Mouse (Mus musculus): ENCODE measurements around the gene Zfp384. TPM values are rescaled to one million over a fixed set of nuclear protein-coding genes. Genes with fewer than 3 reads are reported as not detected.
A peak's percentile ranks its signal among the peaks of the same experiment; 100 is the strongest.
"Not testable (repeated sequence)": the region's sequence is repeated elsewhere in the genome, so short reads cannot be mapped to it uniquely, and the experiment has no call there.

Gene Zfp384
- total RNA-seq, 2 experiments from 2014 or later, result 56.0 to 56.1 TPM

GRCm38 (mm10) chr6:125009181-125010073 is 482 bp downstream of the Zfp384 start:
- peak; percentile 68 to 74 for DNase-seq (ENCODE audit: low spot score in 2 of 2)

- DNase-seq (ENCODE audit: low spot score in 2 of 2), result no peak
Observed at GRCm38 (mm10) chr6:125017682-125018081, 8.7 kb downstream of the Zfp384 start.

GRCm38 (mm10) chr6:125030532-125030931 is 21.6 kb downstream of the Zfp384 start:
- peak; percentile 46 to 62 for DNase-seq (ENCODE audit: low spot score in 2 of 2)

DNA sequence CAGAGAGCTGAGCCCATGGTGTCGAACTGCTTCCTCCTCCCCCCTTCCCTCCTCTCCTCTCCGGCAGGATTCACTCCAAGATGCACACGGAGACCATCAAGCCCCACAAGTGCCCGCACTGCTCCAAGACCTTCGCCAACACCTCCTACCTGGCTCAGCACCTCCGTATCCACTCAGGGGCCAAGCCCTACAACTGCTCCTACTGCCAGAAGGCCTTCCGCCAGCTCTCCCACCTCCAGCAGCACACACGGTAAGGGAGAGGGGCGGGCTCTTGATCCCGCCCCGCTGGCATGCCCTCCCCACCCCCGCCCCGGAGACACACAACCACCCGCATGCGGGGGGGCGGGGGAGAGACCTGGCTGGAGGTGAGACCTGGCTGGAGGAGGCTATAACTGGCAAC is 22.7 kb downstream of the Zfp384 start:
- DNase-seq (ENCODE audit: low spot score in 2 of 2), result no peak

DNA sequence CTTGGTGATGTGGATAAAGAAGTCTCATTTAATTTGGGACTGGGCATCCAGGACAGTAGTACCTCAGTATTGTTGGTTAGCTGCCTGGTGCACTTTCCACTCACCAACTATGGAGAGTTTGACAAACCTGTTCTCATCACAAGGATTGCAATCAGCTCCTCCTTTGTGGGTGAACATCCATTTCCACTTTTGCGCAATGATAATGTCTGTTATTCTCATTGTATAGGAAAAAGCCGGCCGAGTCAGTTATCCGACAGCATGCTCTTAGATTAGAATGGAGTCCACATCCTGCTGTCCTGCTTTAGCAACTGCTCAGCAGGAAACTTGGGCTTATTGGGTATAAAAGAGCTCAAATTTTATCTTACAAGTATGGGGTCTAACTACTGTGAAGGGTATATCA is 29.7 kb downstream of the Zfp384 start:
- DNase-seq (ENCODE audit: low spot score in 2 of 2), result no peak

- no peak for DNase-seq (ENCODE audit: low spot score in 2 of 2)
Observed at GRCm38 (mm10) chr6:125039131-125039530, 30.2 kb downstream of the Zfp384 start.

DNA sequence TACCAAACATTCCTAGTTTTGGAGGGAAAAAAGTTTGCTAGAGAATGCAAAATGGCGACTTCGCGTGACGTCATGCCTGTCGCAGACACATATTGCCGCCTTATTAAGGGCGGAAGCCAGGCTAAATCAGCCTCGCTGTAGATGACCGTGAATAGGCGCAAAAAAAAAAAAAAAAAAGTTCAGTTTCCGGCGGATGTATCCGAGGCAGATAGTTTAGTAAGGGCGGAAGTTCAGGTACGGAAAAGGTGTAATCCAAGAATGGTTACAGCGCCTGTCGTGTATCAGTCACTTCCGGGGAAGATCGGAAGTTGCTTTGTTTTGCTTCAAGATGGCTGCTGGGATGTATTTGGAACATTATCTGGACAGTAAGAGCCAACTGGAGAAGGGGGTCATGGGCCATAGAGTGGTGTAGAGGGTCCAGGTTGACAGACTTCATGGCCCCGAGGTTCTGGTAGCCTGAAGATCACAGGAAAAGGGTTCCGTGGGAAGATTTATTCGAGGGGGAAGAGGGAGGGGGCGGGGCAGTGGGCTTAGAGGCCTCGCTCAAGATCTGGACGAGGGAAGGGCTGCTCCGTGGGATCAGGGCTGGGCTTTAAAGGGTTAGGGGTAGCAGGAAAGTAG is 30.7 kb downstream of the Zfp384 start, which contains the start of gene Ing4:
Gene Ing4, plus strand, starts transcription at position 228 of the 621 bp plus-strand sequence.
- peak; percentile 75 to 80 for DNase-seq (ENCODE audit: low spot score in 2 of 2)

DNA sequence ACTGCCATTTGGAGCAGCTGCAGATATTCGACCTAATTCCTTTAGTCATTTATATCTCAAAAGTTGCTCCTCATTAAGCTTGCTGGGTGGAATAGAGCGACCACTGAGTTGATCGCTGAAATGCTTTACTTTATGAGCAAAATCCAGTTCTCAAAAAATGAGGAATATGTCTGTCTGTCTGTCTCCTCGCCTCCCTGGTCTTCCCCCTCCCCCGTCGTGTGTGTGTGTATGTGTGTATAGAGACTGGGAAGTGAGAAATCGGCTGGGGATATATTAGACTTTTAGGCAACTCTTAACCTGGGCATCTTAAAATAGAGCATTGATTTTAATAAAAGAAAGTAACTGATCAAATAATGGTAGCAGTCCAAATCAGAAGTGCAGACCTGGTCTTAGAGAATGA is 31.3 kb downstream of the Zfp384 start:
- no peak for DNase-seq (ENCODE audit: low spot score in 2 of 2)

DNA sequence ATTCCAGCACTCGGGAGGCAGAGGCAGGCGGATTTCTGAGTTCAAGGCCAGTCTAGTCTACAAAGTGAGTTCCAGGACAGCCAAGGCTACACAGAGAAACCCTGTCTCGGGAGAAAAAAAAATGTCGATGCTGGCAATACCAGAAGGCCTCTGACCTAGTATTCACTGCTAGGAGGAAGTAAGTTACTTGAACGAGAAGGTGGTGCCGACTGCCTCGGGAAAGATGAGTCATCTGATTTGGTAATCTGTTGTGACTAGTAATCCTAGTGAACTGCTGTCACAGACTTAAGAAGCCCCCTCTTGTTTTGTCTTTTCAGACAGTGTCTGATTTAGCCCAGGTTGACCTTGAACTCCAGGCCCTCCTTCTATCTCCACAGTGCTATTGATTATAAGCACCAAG is 32.1 kb downstream of the Zfp384 start:
- DNase-seq (ENCODE audit: low spot score in 2 of 2), result no peak

- DNase-seq (ENCODE audit: low spot score in 2 of 2), result no peak
Observed at GRCm38 (mm10) chr6:125042081-125042480, 33.1 kb downstream of the Zfp384 start.

GRCm38 (mm10) chr6:125046691-125047090 is 37.7 kb downstream of the Zfp384 start:
- DNase-seq (ENCODE audit: low spot score in 2 of 2), result peak; percentile 74 to 80

DNA sequence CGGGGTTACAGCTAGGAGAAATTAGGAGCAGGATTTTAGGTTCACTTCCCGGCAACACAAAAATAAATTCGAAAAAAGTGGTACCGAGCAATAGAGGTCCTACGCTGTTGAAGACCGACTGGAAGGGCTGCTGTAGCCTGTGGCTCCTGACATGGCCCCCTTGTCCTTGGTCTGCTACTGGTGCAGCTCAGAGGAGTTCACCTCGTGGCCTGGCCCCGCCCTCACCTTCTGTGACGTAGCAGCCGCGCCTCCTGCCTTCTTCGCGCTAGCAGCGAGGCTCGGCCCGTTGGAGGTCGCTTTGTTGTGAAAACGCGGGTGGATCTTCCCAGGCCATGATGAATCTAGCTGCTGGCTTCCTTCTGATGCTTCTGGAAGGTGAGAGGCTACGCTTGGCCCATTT is 40.7 kb downstream of the Zfp384 start, which contains the start of gene Acrbp:
Gene Acrbp, plus strand, starts transcription at position 12 of the 400 bp plus-strand sequence.
- no peak for DNase-seq (ENCODE audit: low spot score in 2 of 2)

- DNase-seq (ENCODE audit: low spot score in 2 of 2), result no peak
Observed at GRCm38 (mm10) chr6:125051237-125051636, 42.3 kb downstream of the Zfp384 start.

GRCm38 (mm10) chr6:125061493-125061892 is 52.5 kb downstream of the Zfp384 start:
- no peak for DNase-seq (ENCODE audit: low spot score in 2 of 2)

DNA sequence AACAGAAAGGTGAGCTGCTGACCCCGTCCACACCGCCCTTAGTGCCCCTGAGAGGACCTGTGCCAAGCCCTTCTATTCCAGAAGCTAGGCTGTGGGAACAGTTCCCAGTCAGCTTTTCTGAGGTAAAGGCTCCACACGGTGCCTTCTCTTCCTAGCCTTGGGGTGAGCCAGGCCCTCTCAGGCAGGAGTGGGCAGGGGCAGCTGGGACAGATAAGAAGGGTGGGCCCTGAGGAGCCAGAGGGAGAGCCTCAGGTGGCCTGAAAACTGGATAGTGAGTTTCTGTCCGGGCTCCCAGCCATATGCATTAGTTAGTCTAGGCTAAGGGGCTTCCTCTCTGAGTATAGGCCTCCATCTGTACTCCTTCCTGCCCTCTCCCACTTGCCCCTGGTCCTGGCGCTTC is 53.6 kb downstream of the Zfp384 start:
- DNase-seq (ENCODE audit: low spot score in 2 of 2), result no peak

DNA sequence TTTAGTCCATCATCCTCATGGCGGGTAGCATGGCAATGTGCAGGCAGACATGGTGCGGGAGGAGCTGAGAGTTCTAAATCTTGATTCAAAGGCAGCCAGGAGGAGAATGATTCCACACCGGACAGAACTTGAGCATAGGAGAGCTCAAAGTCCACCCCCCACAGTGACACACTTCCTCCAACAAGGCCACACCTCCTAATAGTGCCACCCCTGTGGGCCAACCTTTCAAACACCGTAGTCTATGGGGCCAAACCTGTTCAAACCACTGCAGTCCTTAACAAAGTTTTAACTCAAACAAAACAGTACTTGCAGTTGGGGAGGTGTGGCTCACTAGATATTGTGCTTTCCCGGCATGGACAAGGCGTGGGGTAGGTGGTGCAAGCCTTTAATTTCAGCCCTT is 55.0 kb downstream of the Zfp384 start:
- no peak for DNase-seq (ENCODE audit: low spot score in 2 of 2)

- DNase-seq (ENCODE audit: low spot score in 2 of 2), result not testable (repeated sequence)
Observed at GRCm38 (mm10) chr6:125065223-125065622, 56.3 kb downstream of the Zfp384 start.

DNA sequence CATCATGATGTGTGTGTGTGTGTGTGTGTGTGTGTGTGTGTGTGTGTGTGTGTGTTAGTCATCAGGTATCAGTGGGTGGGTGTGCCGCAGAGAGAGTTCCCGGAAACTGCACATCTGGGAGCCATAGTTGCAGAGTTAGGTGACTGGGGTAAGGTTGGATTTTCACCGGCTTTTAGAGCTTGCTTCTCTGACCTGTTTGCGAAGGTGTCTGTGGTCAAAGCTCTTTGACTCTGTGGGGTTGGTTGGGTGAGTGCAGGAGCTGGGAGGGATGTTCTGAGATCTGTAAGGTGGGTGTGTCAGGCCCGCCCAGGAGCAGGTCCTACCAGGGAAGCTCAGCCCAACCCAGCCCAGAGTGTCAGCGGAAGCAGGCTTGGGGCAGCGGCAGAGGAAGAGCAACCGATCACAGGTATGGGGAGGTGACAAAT is 58.6 kb downstream of the Zfp384 start, which contains the start of gene Lpar5:
Gene Lpar5, plus strand, starts transcription at position 350 of the 425 bp plus-strand sequence.
- no peak for DNase-seq (ENCODE audit: low spot score in 2 of 2)

GRCm38 (mm10) chr6:125071170-125071895 is 62.4 kb downstream of the Zfp384 start:
- DNase-seq (ENCODE audit: low spot score in 2 of 2), result no peak

DNA sequence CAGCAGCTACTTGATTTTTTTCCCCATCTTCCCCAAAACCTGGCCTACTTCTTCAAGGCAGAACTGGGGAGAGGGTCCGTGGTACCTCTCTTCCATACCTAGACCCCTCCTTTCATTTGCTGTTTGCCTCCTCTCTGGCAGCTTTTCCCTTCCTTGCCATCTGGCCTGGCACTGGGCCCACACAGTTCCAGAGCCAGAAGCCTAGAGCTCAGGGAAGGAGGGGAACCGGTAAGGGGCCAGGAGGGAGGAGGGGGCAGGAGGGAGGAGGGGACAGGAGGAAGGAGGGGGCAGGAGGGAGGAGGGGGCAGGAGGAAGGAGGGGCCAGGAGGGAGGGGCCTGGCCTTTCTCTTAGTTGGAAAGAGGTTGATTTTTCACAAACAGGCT is 62.9 kb downstream of the Zfp384 start:
- no peak for DNase-seq (ENCODE audit: low spot score in 2 of 2)

- DNase-seq (ENCODE audit: low spot score in 2 of 2), result no peak
Observed at GRCm38 (mm10) chr6:125073825-125074224, 64.9 kb downstream of the Zfp384 start.
